Mouse (Mus musculus) adrenal gland, postnatal 0 days (tissue): ENCODE results near the gene Olfr1323. TPM values are rescaled to one million over a fixed set of nuclear protein-coding genes. Genes with fewer than 3 reads are reported as not detected.

Source experiments
- polyA plus RNA-seq: library from polyadenylated mRNA; unstranded; fragments of >200 nt; fragmentation: Nextera tagmentation; extraction: Ambion mirVana; gene quantifications from 2 replicates; pipeline ENCODE4 v1.2.1, GENCODE M21; 2015

Gene Olfr1323
- not detected in 2 replicates for polyA plus RNA-seq

DNA sequence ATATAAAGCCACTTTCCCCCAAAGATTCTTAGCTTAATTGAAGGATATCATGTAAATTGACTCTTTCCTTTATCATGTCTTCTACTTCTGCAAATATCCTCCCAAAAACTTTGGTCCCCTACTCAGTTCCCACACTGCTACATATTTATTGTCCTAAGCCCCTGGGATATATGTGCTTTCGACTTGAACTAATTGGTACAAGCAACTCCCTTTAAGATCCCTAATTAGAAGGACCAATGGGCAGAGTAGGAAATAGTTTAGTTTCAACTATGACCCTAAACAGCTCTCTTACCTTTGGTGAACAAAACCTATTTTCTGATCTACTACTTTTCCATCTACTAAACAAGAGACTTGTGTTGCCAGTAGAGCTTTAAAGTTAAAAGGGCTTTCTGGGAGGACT is at the start of gene Olfr1323:
Olfr1323 (minus strand) TSS at position 101 of the 400 bp plus-strand sequence.

Other genes starting within 250 kb of the Olfr1323 start
- gene Igsf1, start 221.6 kb downstream of the Olfr1323 start, polyA plus RNA-seq = 3.1 and 3.4 TPM in 2 replicates
- gene Olfr1322, start 127.9 kb downstream of the Olfr1323 start, polyA plus RNA-seq = not detected in 2 replicates